Mouse (Mus musculus) 3134 (cell line): ENCODE data around the gene Pacsin2.
"Not testable (repeated sequence)": the region's sequence is repeated elsewhere in the genome, so short reads cannot be mapped to it uniquely, and the experiment has no call there.

Experiments used
- DNase-seq: peaks from one replicate; pipeline ENCODE4 v3.0.0-alpha.2; 2011; ENCODE audit warnings: low spot score; ENCODE audit not compliant: insufficient read length; ENCODE audit errors: extremely low read depth

The Pacsin2 gene

GRCm38 (mm10) chr15:83464083-83464904 is at the start of gene Pacsin2:
Pacsin2 (minus strand) TSS chr15:83464606.
- peak; percentile 95 for DNase-seq

GRCm38 (mm10) chr15:83512489-83513281 is 48.3 kb upstream of the Pacsin2 start:
- DNase-seq = no peak

- DNase-seq = peak; percentile 96
Observed at GRCm38 (mm10) chr15:83510805-83511405, 46.5 kb upstream of the Pacsin2 start, which contains the start of gene Ttll1. Ttll1 (minus strand) TSS chr15:83510893.

- DNase-seq = no peak
Observed at GRCm38 (mm10) chr15:83509950-83510804, 45.8 kb upstream of the Pacsin2 start.

GRCm38 (mm10) chr15:83501483-83501882 is 37.1 kb upstream of the Pacsin2 start:
- DNase-seq = not testable (repeated sequence)

GRCm38 (mm10) chr15:83500352-83500751 is 35.9 kb upstream of the Pacsin2 start:
- no peak for DNase-seq

- DNase-seq = peak; percentile 55
Observed at GRCm38 (mm10) chr15:83499211-83499755, 34.9 kb upstream of the Pacsin2 start.

GRCm38 (mm10) chr15:83497299-83497698 is 32.9 kb upstream of the Pacsin2 start:
- DNase-seq = no peak

GRCm38 (mm10) chr15:83495787-83496367 is 31.5 kb upstream of the Pacsin2 start:
- DNase-seq = no peak

- DNase-seq = no peak
Observed at GRCm38 (mm10) chr15:83495195-83495594, 30.8 kb upstream of the Pacsin2 start.

- no peak for DNase-seq
Observed at GRCm38 (mm10) chr15:83494572-83494920, 30.1 kb upstream of the Pacsin2 start.

GRCm38 (mm10) chr15:83493856-83494571 is 29.6 kb upstream of the Pacsin2 start:
- DNase-seq = no peak

GRCm38 (mm10) chr15:83491891-83492290 is 27.5 kb upstream of the Pacsin2 start:
- DNase-seq = no peak

GRCm38 (mm10) chr15:83489471-83489870 is 25.1 kb upstream of the Pacsin2 start:
- no peak for DNase-seq

GRCm38 (mm10) chr15:83487477-83488115 is 23.2 kb upstream of the Pacsin2 start:
- DNase-seq = no peak

- no peak for DNase-seq
Observed at GRCm38 (mm10) chr15:83484311-83484710, 19.9 kb upstream of the Pacsin2 start.

GRCm38 (mm10) chr15:83483482-83483881 is 19.1 kb upstream of the Pacsin2 start:
- peak; percentile 64 for DNase-seq

GRCm38 (mm10) chr15:83482645-83483224 is 18.3 kb upstream of the Pacsin2 start:
- DNase-seq = peak; percentile 43
